Mouse (Mus musculus) lung, postnatal 4 days (tissue): ENCODE results near the gene Tmem37.
A peak's percentile ranks its signal among the peaks of the same experiment; 100 is the strongest.

Experiments used
- DNase-seq, 2 experiments: peaks; one replicate each; pipeline ENCODE4 v3.0.0; 2021

Tmem37 gene

GRCm38 (mm10) chr1:120093482-120094134, 19.7 kb upstream of the Tmem37 start:
- DNase-seq, result peak; percentile 87 to 92

GRCm38 (mm10) chr1:120090880-120091570, 17.2 kb upstream of the Tmem37 start:
- DNase-seq, result no peak

DNA sequence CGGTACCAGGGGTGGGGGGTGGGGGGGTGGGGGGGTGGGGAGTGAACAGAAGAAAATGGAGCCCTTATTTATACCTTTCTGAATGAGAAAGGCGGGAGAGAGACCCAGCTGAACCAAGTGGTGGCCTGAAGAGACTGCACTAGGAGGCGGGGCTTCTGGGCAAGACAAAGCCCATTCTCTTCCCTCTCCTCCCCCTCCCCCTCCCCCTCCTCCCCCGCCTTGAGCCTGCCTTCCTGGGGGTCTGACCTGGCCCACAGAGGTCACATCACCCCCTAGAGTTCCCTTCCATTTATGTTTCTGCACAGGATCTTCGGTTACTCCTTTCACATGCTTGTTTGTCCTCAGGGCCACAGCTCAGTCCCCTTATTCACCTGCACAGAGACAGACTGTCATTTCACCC, 15.3 kb upstream of the Tmem37 start:
- no peak for DNase-seq

DNA sequence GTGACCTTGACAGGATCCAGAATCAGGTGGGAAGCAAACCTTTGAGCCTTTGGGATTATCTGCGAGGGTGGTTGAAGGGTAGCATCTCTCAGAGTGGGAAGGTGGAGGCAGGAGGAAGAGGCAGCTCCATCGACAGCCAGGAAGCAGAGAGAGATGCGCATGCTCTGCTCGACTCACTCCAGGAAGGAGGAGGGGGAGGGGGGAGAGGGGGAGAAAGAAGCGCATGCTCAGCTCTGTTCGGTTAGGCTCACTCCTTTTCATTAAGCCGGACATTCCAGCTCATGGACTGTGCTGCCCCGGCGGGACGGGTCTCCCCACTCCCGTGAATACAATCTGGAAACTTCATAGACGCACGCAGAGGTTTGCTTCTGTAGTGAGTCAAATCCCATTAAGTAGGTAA, 12.8 kb upstream of the Tmem37 start:
- DNase-seq, result no peak

GRCm38 (mm10) chr1:120085696-120086095, 11.8 kb upstream of the Tmem37 start:
- no peak for DNase-seq

DNA sequence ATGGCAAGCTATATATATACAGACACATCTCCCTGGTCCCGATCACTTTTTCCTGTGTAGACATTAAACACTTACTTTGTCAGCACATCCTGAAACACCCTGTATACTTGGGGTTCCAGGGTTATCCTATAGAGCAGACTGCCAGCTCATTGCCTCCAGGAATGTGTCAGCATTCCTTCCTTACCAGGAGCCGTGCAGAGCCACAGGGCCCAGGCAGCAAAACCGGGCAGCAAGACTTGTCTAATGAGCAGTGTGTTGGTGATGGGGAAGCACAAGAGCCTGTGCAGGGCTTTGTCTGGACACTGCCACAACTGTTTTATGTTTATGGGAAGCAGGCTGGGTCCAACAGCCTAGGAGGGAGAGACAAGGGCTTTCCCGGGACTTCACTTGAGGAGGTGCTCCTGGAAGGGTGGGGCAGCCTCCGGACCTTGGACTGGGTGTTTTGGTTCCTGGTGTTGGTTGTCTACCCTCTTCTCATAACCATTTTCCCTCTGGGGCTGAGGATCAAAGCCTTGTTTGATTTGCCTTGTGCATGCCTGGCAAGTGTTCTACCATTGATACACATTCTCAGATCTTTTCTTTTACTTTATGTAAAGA, 10.1 kb upstream of the Tmem37 start:
- DNase-seq, result no peak

DNA sequence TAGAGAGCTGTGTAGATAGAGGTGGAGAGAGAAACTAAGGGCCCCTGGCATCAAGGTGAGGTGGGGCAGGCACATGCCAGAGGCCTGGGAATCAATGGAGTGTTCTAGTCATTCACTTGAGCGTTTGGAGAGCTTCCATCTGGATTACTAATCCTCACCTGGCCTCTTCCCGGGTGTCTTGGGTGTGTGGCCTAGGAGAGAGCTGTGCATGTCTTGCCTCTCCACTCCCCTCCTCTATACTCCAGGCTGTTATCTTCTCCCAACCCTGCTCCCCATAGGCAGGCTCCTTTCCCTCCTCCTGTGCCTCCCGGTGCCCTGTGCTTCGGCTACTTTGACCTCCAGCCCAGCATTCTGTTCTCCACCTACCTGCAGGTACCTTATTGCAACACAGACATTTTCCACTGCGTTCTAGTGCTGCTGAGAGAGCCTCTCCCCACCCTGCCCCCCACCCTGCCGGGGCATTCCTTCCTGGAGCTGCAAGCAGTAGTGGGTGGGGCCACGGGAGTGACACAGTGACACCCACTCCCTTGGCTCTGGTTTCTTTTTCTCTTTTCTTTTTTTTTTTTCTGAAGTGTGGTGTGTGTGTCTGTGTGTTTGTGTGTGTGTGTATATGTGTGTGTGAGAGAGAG, 9.2 kb upstream of the Tmem37 start:
- DNase-seq, result peak; percentile 73 to 87

DNA sequence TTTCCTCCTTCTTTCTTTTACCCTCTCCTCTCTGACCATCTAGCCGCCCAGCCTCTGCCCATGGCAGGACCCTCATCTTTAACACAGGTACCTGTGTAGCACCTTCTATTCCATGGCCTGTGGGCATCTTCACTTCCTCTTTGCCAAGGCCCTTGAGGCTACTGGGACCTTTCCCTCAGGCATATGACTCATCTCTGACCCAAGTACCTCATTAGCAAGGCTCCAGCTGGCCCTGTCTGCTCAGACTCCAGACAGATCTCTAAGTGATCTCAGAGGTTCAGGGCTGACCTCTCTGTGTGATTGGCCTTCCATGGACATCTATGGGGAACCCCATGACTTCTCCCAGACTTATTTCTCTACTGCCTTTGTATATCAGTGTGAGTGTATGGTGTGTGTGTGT, 6.8 kb upstream of the Tmem37 start:
- no peak for DNase-seq

- no peak for DNase-seq
Measured at GRCm38 (mm10) chr1:120077746-120078410, 4.0 kb upstream of the Tmem37 start.

DNA sequence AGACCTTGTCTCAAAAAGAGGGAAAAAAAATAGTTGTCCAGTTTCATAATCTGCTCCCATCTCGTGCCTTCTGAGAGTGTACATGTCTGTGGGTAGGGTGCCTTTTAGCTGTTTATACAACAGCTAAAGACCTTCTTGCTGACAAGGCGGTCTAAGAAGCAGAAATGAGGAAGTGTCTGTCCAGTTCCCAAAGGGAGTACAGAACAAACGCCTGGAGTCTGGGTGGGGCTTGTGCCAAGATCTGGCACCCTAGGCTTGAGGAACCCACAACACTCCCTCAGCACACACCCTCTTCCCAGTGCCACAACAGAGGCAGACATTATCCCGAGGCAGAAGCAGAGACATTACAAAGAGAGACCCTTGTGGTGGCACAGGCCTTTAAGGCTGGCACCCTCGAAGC, 1.6 kb upstream of the Tmem37 start:
- peak in 1 of 2 experiments; percentile 33 for DNase-seq

GRCm38 (mm10) chr1:120074931-120075330, 1.1 kb upstream of the Tmem37 start:
- DNase-seq, result peak in 1 of 2 experiments; percentile 37

- no peak for DNase-seq
Measured at GRCm38 (mm10) chr1:120074307-120074702, 431 bp upstream of the Tmem37 start.

- DNase-seq, result peak; percentile 73 to 84
Measured at GRCm38 (mm10) chr1:120072900-120073299, 974 bp downstream of the Tmem37 start.

DNA sequence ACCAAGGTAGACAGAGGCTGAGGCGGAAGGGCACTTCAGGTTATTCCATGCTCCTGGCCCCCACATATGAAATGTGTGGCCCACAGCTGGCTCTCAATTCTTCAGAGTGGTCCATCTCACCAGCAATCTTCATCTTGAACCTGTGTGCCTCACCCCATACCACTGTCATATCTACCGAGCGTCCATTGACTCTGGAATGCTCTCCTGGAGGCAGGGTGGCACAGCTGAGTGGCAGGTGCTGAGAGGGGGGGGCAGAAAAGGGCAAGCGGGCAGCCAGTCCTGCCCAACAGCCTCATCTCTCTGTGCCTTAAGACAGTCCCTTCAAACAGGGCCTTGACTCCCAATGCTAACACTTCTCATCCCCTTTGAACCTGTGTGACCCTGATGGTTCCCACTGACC, 2.7 kb downstream of the Tmem37 start:
- DNase-seq, result no peak

DNA sequence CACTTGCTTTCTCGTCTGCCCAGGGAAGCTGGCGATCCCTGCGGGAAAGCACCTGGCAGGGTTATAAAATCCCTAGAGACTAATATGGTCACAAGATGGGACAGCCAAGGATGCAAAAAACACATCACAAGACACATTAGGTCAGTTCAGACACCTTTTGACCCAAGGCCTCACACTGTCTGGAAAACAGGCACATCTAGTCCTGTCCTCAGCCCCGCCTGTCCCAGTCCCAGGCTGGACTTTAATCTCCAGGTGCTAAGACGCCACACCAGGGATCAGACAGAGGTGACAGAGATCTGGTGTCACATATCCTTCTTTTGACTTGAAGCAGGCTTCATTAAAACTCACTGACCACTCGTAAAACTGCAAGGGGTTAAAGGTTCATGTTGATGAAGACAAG, 3.7 kb downstream of the Tmem37 start:
- DNase-seq, result no peak

GRCm38 (mm10) chr1:120069120-120069519, 4.8 kb downstream of the Tmem37 start:
- peak in 1 of 2 experiments; percentile 50 for DNase-seq

GRCm38 (mm10) chr1:120066625-120067024, 7.2 kb downstream of the Tmem37 start:
- no peak for DNase-seq

DNA sequence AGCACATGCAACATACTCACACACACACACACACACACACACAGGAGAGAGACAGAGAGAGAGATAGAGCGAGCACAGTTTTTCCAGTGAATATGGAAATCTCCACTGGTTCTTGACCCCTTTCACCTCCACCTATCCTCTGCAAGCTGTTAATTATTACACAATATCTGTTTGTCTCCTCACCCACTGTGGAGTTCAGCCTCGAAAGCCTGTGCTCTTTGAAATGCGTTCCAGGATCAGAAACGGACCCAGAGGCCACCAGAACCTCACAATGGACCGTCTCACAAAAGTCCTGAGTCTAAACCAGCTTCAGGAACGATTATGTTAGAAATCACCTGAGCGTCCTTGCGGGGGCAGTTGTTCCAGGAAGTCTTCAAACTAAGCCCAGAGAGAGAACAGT, 7.7 kb downstream of the Tmem37 start:
- DNase-seq, result no peak

DNA sequence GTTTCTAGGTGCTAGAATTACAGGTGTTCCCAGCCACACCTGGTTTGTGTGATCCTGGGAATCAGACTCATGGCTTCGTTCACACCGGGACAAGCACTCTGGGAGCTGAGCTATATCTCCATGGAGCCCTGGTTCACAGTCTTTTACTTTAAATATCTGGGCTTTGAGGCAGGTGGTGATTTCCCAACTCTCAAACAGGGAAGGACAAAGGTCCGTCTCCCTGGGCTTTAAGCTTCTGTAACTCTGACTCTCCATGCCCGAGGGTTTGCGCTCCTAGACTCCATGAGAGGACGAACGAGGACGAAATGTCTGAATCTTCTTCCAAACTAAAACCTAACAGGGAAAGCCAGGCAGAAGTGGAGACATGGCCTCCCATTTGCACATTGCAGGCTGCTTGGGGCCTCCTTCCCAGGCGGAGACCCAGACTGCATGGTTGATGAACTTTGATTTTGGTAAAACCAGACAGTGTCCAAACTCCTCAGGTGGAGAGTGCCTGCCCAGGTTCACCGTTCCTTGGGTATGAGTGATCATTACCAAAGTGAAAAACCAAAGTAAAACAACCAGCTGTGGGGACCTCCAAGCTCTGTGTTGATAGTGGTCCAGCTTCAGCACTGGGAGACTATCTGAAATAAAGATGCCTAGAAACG, 9.7 kb downstream of the Tmem37 start:
- DNase-seq, result no peak

DNA sequence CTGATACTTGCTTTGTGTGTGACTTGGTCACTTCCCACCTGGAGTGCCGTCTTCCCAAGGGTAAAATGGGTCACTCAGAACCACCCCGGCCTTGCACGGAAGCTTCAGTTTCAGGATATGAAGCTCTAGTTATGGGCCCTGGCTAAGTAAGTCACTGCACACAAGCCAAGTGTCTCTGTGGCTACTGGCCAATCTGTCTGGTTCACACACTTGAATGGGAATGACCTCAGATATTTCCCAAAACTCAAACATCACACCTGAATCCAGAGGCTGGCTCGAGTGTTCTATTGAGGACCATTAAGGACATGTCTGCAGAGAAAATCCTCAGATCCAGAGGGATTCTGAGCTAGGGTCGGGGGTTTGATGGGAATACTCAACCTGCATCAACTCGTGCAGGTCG, 11.6 kb downstream of the Tmem37 start:
- DNase-seq, result no peak

DNA sequence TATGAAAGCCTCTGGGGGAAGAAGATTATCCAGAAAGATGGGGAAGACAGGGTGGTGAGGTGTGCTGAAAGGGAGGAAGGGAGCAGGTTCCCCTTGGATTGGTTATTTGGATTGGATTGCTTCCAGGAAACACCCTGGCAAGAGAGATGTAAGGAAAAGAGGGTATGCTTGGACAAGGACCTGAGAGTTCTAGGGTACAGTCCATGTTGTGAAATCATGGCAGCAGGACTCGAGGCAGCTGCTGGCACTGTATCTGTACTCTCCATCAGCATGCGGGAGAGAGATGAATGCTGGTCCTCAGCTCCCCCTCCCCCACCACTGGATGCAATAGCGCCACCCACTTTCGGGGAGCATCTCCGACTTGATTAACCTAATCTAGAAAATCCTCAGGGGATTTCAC, 13.2 kb downstream of the Tmem37 start:
- no peak for DNase-seq

- no peak for DNase-seq
Measured at GRCm38 (mm10) chr1:120057674-120058430, 16.0 kb downstream of the Tmem37 start.
